ENCODE assay signal across 8 mouse cellular contexts in the genomic region with DNA sequence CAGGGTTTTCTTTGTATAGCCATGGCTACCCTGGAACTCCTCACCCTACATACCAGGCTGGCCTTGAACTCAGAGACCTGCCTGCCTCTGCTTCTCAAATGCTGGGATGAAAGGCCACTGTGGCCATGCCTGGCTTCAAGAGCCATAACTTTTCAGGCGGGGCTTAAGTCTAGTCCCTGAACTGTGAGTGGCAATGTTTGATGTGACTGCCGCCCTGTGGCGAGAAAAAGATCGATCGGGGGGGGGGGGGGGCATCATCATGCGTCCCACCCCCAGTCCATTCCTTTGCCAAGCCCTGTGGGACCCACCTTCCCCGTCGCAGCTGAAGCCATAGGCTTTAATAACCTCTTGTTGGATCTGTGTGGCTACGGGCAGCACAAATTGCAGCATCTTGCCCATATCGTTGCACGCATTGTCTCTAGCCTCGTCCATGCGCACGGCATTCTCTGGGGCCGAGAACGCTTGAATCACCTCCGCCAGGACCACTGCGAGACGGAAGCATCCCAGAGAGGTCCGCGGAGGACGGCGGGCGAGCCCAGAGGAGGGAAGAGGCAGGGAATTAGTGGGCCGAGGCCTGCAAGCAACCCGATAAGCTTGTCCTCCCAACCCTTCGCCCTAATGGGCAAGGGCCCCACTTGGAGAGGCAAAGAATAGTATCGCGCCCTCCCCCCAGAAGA. TPM values are rescaled to one million over a fixed set of nuclear protein-coding genes. Genes with fewer than 3 reads are reported as not detected.
DNase-seq lines count a peak whose midpoint lies in the region; ATAC-seq lines count a peak whose summit lies in the region.

No protein-coding gene starts in this region.

- under 1% methylated on average over 29 of the region's 29 CpGs for WGBS in heart, embryonic 13.5 days
- under 1% methylated on average over 29 of the region's 29 CpGs for WGBS in midbrain, embryonic 11.5 days

- H3K4me1 ChIP-seq in heart, embryonic 13.5 days: peaks cover 43% of the 10 kb centered on the region
- peaks cover 22% of the 10 kb centered on the region for H3K4me1 ChIP-seq in midbrain, embryonic 11.5 days (ENCODE audit: control insufficient read depth, insufficient read depth, low read length)

- H3K27me3 ChIP-seq in heart, embryonic 13.5 days (replicated peaks): no peaks in the 10 kb centered on the region
- H3K27me3 ChIP-seq in midbrain, embryonic 11.5 days (ENCODE audit: control insufficient read depth, insufficient read depth, low read length): no peaks in the 10 kb centered on the region

- H3K36me3 ChIP-seq in heart, embryonic 13.5 days: peaks cover 33% of the 10 kb centered on the region
- peaks cover 8% of the 10 kb centered on the region; the same call in 1 of the 2 replicates for H3K36me3 ChIP-seq in midbrain, embryonic 11.5 days (ENCODE audit: control insufficient read depth, insufficient read depth, low read length)

- H3K4me3 ChIP-seq in heart, embryonic 13.5 days: peak overlapping the region; percentile 72
- H3K4me3 ChIP-seq in midbrain, embryonic 11.5 days (ENCODE audit: low read depth, low read length): peak overlapping the region; percentile 56

- no peaks in the 10 kb centered on the region for H3K9me3 ChIP-seq in heart, embryonic 13.5 days
- no peaks in the 10 kb centered on the region for H3K9me3 ChIP-seq in midbrain, embryonic 11.5 days (ENCODE audit: control insufficient read depth, low read length)

- H3K9ac ChIP-seq in heart, embryonic 13.5 days: peak overlapping the region; percentile 94
- peak overlapping the region; percentile 96 for H3K9ac ChIP-seq in midbrain, embryonic 11.5 days (ENCODE audit: low read length)

- intact Hi-C loops in heart, postnatal 10 days (cut with DNase I): loop anchor here (2.0 to 5.0 kb wide), 3 partner anchors 18 to 98 kb away; partner anchors contain the start of gene Lpcat3
- intact Hi-C loops in left cerebral cortex, postnatal 4 days (cut with DNase I): no loop called here

- DNase-seq in heart, adult 11 months: peak; percentile 97
- no peak for DNase-seq in heart, postnatal 10 days
- peak; percentile 64 for DNase-seq in c-Kit-positive CD71-positive TER-119-positive erythroid progenitor cells, embryonic 14.5 days (ENCODE audit: low spot score)
- DNase-seq in left cerebral cortex, postnatal 4 days: peak; percentile 58
- DNase-seq in midbrain, embryonic 11.5 days (ENCODE audit: low spot score, missing footprints): peak; percentile 97
- DNase-seq in thymus, postnatal 10 days (ENCODE audit: low spot score in 2 of 2): peak; percentile 54 to 56

- ATAC-seq in CD4-positive, CD25-positive, alpha-beta regulatory T cell, adult 4 months: peak; percentile 15
- ATAC-seq in heart, embryonic 13.5 days (ENCODE audit: extremely low read depth, insufficient number of reproducible peaks, low FRiP score, low TSS enrichment): peak; percentile 1; the same call in 1 of the 2 replicates
- peak; percentile 10 for ATAC-seq in midbrain, embryonic 11.5 days (ENCODE audit: low FRiP score)

- peak overlapping the region; percentile 89 for H3K4me2 ChIP-seq in heart, embryonic 13.5 days
- peak overlapping the region; percentile 82 for H3K4me2 ChIP-seq in midbrain, embryonic 11.5 days

- H3K27ac ChIP-seq in heart, embryonic 13.5 days (replicated peaks): peak overlapping the region; percentile 99
- peak overlapping the region; percentile 99 for H3K27ac ChIP-seq in midbrain, embryonic 11.5 days (ENCODE audit: low read depth, low read length)

RNA-seq across cellular contexts. Expression of gene Grcc10, which starts 0.8 kb away (rescaled TPM):
- total RNA-seq in heart, postnatal 10 days (2021): 100 to 1,000 TPM; 322 to 335 TPM
- polyA plus RNA-seq in CD4-positive, CD25-positive, alpha-beta regulatory T cell, adult 4 months (2017; shearing (Covaris generic)): 100 to 1,000 TPM; 509 to 554 TPM
- polyA plus RNA-seq in heart, embryonic 13.5 days (2015; fragmentation: Nextera tagmentation; extraction: Ambion mirVana): 364 and 411 TPM in 2 replicates
- total RNA-seq in left cerebral cortex, postnatal 4 days (2021): 100 to 1,000 TPM; 334 to 350 TPM
- 532 and 550 TPM in 2 replicates for polyA plus RNA-seq in midbrain, embryonic 11.5 days (2014; fragmentation: Nextera tagmentation; extraction: Ambion mirVana)

RNA-seq across cellular contexts. Expression of gene Ptpn6, which starts 1.8 kb away (rescaled TPM):
- 1 to 10 TPM; 5.0 to 6.0 TPM for total RNA-seq in heart, postnatal 10 days (2021)
- polyA plus RNA-seq in CD4-positive, CD25-positive, alpha-beta regulatory T cell, adult 4 months (2017; shearing (Covaris generic)): 100 to 1,000 TPM; 187 to 310 TPM
- polyA plus RNA-seq in heart, embryonic 13.5 days (2015; fragmentation: Nextera tagmentation; extraction: Ambion mirVana): 5.3 and 5.6 TPM in 2 replicates
- total RNA-seq in left cerebral cortex, postnatal 4 days (2021): 1 to 10 TPM; 3.3 to 9.2 TPM
- polyA plus RNA-seq in midbrain, embryonic 11.5 days (2014; fragmentation: Nextera tagmentation; extraction: Ambion mirVana): 5.1 and 6.3 TPM in 2 replicates

RNA-seq across cellular contexts. Expression of gene Gm45234, which starts 15.5 kb away (rescaled TPM):
- under 1 TPM in 1 of 2 experiments, not detected in 1; 0.98 TPM for total RNA-seq in heart, postnatal 10 days (2021)
- under 1 TPM in 1 of 2 experiments, not detected in 1; 0.36 TPM for polyA plus RNA-seq in CD4-positive, CD25-positive, alpha-beta regulatory T cell, adult 4 months (2017; shearing (Covaris generic))
- not detected in 2 replicates for polyA plus RNA-seq in heart, embryonic 13.5 days (2015; fragmentation: Nextera tagmentation; extraction: Ambion mirVana)
- not detected for total RNA-seq in left cerebral cortex, postnatal 4 days (2021)
- not detected in 2 replicates for polyA plus RNA-seq in midbrain, embryonic 11.5 days (2014; fragmentation: Nextera tagmentation; extraction: Ambion mirVana)

RNA-seq across cellular contexts. Expression of gene Atn1, which starts 16.0 kb away (rescaled TPM):
- total RNA-seq in heart, postnatal 10 days (2021): 10 to 100 TPM; 59.4 to 59.7 TPM
- 1 to 10 TPM; 4.4 to 4.8 TPM for polyA plus RNA-seq in CD4-positive, CD25-positive, alpha-beta regulatory T cell, adult 4 months (2017; shearing (Covaris generic))
- polyA plus RNA-seq in heart, embryonic 13.5 days (2015; fragmentation: Nextera tagmentation; extraction: Ambion mirVana): 7.8 and 9.4 TPM in 2 replicates
- 100 to 1,000 TPM; 174 to 180 TPM for total RNA-seq in left cerebral cortex, postnatal 4 days (2021)
- 8.2 and 8.4 TPM in 2 replicates for polyA plus RNA-seq in midbrain, embryonic 11.5 days (2014; fragmentation: Nextera tagmentation; extraction: Ambion mirVana)

RNA-seq across cellular contexts. Expression of gene Phb2, which starts 28.2 kb away (rescaled TPM):
- total RNA-seq in heart, postnatal 10 days (2021): 100 to 1,000 TPM; 394 to 399 TPM
- 10 to 100 TPM; 56.1 to 59.9 TPM for polyA plus RNA-seq in CD4-positive, CD25-positive, alpha-beta regulatory T cell, adult 4 months (2017; shearing (Covaris generic))
- 293 and 326 TPM in 2 replicates for polyA plus RNA-seq in heart, embryonic 13.5 days (2015; fragmentation: Nextera tagmentation; extraction: Ambion mirVana)
- total RNA-seq in left cerebral cortex, postnatal 4 days (2021): 100 to 1,000 TPM; 169 to 170 TPM
- 343 and 353 TPM in 2 replicates for polyA plus RNA-seq in midbrain, embryonic 11.5 days (2014; fragmentation: Nextera tagmentation; extraction: Ambion mirVana)

Comparison
In these comparisons a context has a peak if more than half of its experiments do, and no peak if none do; other contexts are left out.
1. DNase-seq: peak in heart, adult 11 months (single experiment), c-Kit-positive CD71-positive TER-119-positive erythroid progenitor cells, embryonic 14.5 days (single experiment), left cerebral cortex, postnatal 4 days (single experiment), midbrain, embryonic 11.5 days (single experiment) and thymus, postnatal 10 days (2 of 2); none in heart, postnatal 10 days (0 of 2).
2. RNA of gene Ptpn6, which starts 1.8 kb away (polyA plus RNA-seq): 187 to 310 TPM in CD4-positive, CD25-positive, alpha-beta regulatory T cell, adult 4 months; 5.3 to 5.6 TPM in heart, embryonic 13.5 days and 5.1 to 6.3 TPM in midbrain, embryonic 11.5 days; every median in the first group is over 10 times any median in the second.
3. Peak in every context shown above with its lines, with median percentiles within 50 percentile points of each other: ATAC-seq.